Mouse (Mus musculus) embryonic facial prominence, embryonic 12.5 days (tissue): ENCODE data around the gene Casz1. TPM values are rescaled to one million over a fixed set of nuclear protein-coding genes. Genes with fewer than 3 reads are reported as not detected.
A peak's percentile ranks its signal among the peaks of the same experiment; 100 is the strongest.

Experiments used
- ATAC-seq: fragments of 200-750 bp; cut with Nextera tagmentation; 2 replicates; pipeline ENCODE4 v1.8.0; 2017; ENCODE audit not compliant: insufficient number of reproducible peaks, insufficient read depth, low FRiP score, low TSS enrichment
- H3K27ac ChIP-seq: fragments of 300-500 bp; sonication (generic); 2 replicates; pipeline ENCODE4 v1.5.1; 2016; ENCODE audit warnings: mild to moderate bottlenecking
- H3K27me3 ChIP-seq: fragments of 300-500 bp; sonication (generic); 2 replicates; pipeline ENCODE4 v1.6.1; 2016; ENCODE audit warnings: mild to moderate bottlenecking, moderate library complexity
- H3K36me3 ChIP-seq: fragments of 300-500 bp; sonication (generic); 2 replicates; pipeline ENCODE4 v1.6.1; 2016; ENCODE audit warnings: mild to moderate bottlenecking
- H3K4me1 ChIP-seq: fragments of 300-500 bp; sonication (generic); 2 replicates; pipeline ENCODE4 v1.6.1; 2016
- H3K4me2 ChIP-seq: fragments of 300-500 bp; sonication (generic); replicated peaks from 2 replicates; pipeline ENCODE4 v1.6.1; 2016; ENCODE audit warnings: mild to moderate bottlenecking, moderate library complexity
- H3K4me3 ChIP-seq: fragments of 300-500 bp; sonication (generic); 2 replicates; pipeline ENCODE4 v1.5.1; 2016; ENCODE audit warnings: mild to moderate bottlenecking
- H3K9ac ChIP-seq: fragments of 300-500 bp; sonication (generic); 2 replicates; pipeline ENCODE4 v1.6.1; 2016; ENCODE audit warnings: mild to moderate bottlenecking, moderate library complexity
- H3K9me3 ChIP-seq: fragments of 300-500 bp; sonication (generic); 2 replicates; pipeline ENCODE4 v1.6.1; 2016; ENCODE audit warnings: mild to moderate bottlenecking, moderate library complexity
- WGBS: fragments of 180-500 bp; shearing (Covaris S2); methylation state at CpG from one replicate; pipeline ENCODE4 v1.1.7; 2016; 5-methylcytosine and 5-hydroxymethylcytosine counted together
- polyA plus RNA-seq: library from polyadenylated mRNA; unstranded; fragments of >200 nt; fragmentation: Nextera tagmentation; extraction: Ambion mirVana; gene quantifications from 2 replicates; pipeline ENCODE4 v1.2.1, GENCODE M21; 2016

Casz1 gene
- polyA plus RNA-seq, 1 experiment from 2014 or later = 4.6 TPM

GRCm38 (mm10) chr4:148847636-148848035 lies 43.4 kb downstream of the Casz1 start:
- H3K36me3 ChIP-seq = no peaks in the 10 kb centered on the region
- no peak overlapping the region for H3K9ac ChIP-seq
- peaks cover 10% of the 10 kb centered on the region for H3K4me1 ChIP-seq
- no peak overlapping the region for H3K4me3 ChIP-seq
- ATAC-seq = no peak
- WGBS = 89% methylated on average over 9 of the region's 9 CpGs
- H3K27ac ChIP-seq = no peak overlapping the region
- no peaks in the 10 kb centered on the region for H3K9me3 ChIP-seq
- no peak overlapping the region for H3K4me2 ChIP-seq
- peaks cover 51% of the 10 kb centered on the region for H3K27me3 ChIP-seq

GRCm38 (mm10) chr4:148849437-148849836 lies 45.2 kb downstream of the Casz1 start:
- Histone ChIP-seq H3K27me3 (peaks cover 47% of the 10 kb centered on the region), H3K9ac (no peak overlapping the region), H3K27ac (no peak overlapping the region), H3K4me2 (no peak overlapping the region), H3K4me1 (peaks cover 10% of the 10 kb centered on the region), H3K9me3 (no peaks in the 10 kb centered on the region), H3K36me3 (no peaks in the 10 kb centered on the region), H3K4me3 (no peak overlapping the region)
- ATAC-seq = no peak
- 72% methylated on average over 6 of the region's 6 CpGs for WGBS

- 73% methylated on average over 4 of the region's 4 CpGs for WGBS
- H3K27me3 ChIP-seq = peaks cover 51% of the 10 kb centered on the region
- H3K27ac ChIP-seq = no peak overlapping the region
Observed at GRCm38 (mm10) chr4:148853057-148853456, 48.8 kb downstream of the Casz1 start.

GRCm38 (mm10) chr4:148854093-148854492 lies 49.9 kb downstream of the Casz1 start:
- no peak overlapping the region for H3K27ac ChIP-seq
- no peak overlapping the region for H3K4me3 ChIP-seq
- H3K27me3 ChIP-seq = peaks cover 58% of the 10 kb centered on the region
- ATAC-seq = no peak
- H3K9ac ChIP-seq = no peak overlapping the region
- no peaks in the 10 kb centered on the region for H3K36me3 ChIP-seq
- no peak overlapping the region for H3K4me2 ChIP-seq
- 20% methylated on average over 2 of the region's 2 CpGs for WGBS
- no peaks in the 10 kb centered on the region for H3K9me3 ChIP-seq
- H3K4me1 ChIP-seq = peaks cover 6% of the 10 kb centered on the region

More at GRCm38 (mm10) chr4:148853057-148853456, 48.8 kb downstream of the Casz1 start:
- H3K4me3 ChIP-seq = no peak overlapping the region
- H3K9me3 ChIP-seq = no peaks in the 10 kb centered on the region
- H3K4me2 ChIP-seq = no peak overlapping the region
- H3K36me3 ChIP-seq = no peaks in the 10 kb centered on the region
- no peak overlapping the region; the same call in 1 of the 2 replicates for H3K9ac ChIP-seq
- peaks cover 6% of the 10 kb centered on the region for H3K4me1 ChIP-seq
- no peak for ATAC-seq

GRCm38 (mm10) chr4:148855527-148855926 lies 51.3 kb downstream of the Casz1 start:
- Histone ChIP-seq H3K36me3 (no peaks in the 10 kb centered on the region), H3K27me3 (peaks cover 69% of the 10 kb centered on the region), H3K4me1 (peaks cover 17% of the 10 kb centered on the region), H3K27ac (no peak overlapping the region), H3K9ac (no peak overlapping the region), H3K4me3 (no peak overlapping the region), H3K9me3 (no peaks in the 10 kb centered on the region), H3K4me2 (no peak overlapping the region)
- ATAC-seq = no peak
- 88% methylated on average over 5 of the region's 5 CpGs for WGBS

- Histone ChIP-seq H3K9me3 (no peaks in the 10 kb centered on the region), H3K27me3 (peaks cover 74% of the 10 kb centered on the region), H3K4me2 (no peak overlapping the region), H3K36me3 (no peaks in the 10 kb centered on the region), H3K27ac (no peak overlapping the region), H3K4me3 (no peak overlapping the region), H3K9ac (no peak overlapping the region), H3K4me1 (peaks cover 17% of the 10 kb centered on the region)
- 68% methylated on average over 4 of the region's 4 CpGs for WGBS
- ATAC-seq = no peak
Observed at GRCm38 (mm10) chr4:148856216-148856615, 52.0 kb downstream of the Casz1 start.

GRCm38 (mm10) chr4:148857398-148858084 lies 53.3 kb downstream of the Casz1 start:
- no peak for ATAC-seq
- 71% methylated on average over 13 of the region's 13 CpGs for WGBS
- H3K27ac ChIP-seq = no peak overlapping the region
- no peak overlapping the region for H3K4me2 ChIP-seq
- no peak overlapping the region for H3K4me3 ChIP-seq
- H3K9ac ChIP-seq = no peak overlapping the region
- no peaks in the 10 kb centered on the region for H3K9me3 ChIP-seq
- H3K27me3 ChIP-seq = peaks cover 82% of the 10 kb centered on the region
- H3K4me1 ChIP-seq = peaks cover 11% of the 10 kb centered on the region
- H3K36me3 ChIP-seq = no peaks in the 10 kb centered on the region

GRCm38 (mm10) chr4:148858194-148858593 lies 54.0 kb downstream of the Casz1 start:
- 66% methylated on average over 7 of the region's 7 CpGs for WGBS
- no peaks in the 10 kb centered on the region for H3K36me3 ChIP-seq
- no peak overlapping the region for H3K4me3 ChIP-seq
- no peak for ATAC-seq
- no peak overlapping the region for H3K27ac ChIP-seq
- H3K4me2 ChIP-seq = no peak overlapping the region
- H3K4me1 ChIP-seq = peaks cover 11% of the 10 kb centered on the region
- H3K9ac ChIP-seq = no peak overlapping the region
- no peaks in the 10 kb centered on the region for H3K9me3 ChIP-seq
- peaks cover 84% of the 10 kb centered on the region for H3K27me3 ChIP-seq

- H3K4me3 ChIP-seq = peak overlapping the region; percentile 25; the same call in 1 of the 2 replicates
- H3K4me2 ChIP-seq = peak overlapping the region; percentile 50
- no peak overlapping the region for H3K9ac ChIP-seq
- ATAC-seq = 0 out of 2 replicates have a peak, but pooled peaks have one; percentile 8
- H3K27me3 ChIP-seq = peaks cover 81% of the 10 kb centered on the region
- no peak overlapping the region for H3K27ac ChIP-seq
- no peaks in the 10 kb centered on the region for H3K36me3 ChIP-seq
- H3K9me3 ChIP-seq = no peaks in the 10 kb centered on the region
- WGBS = 43% methylated on average over 7 of the region's 7 CpGs
- H3K4me1 ChIP-seq = peaks cover 11% of the 10 kb centered on the region
Observed at GRCm38 (mm10) chr4:148859415-148859814, 55.2 kb downstream of the Casz1 start.

- Histone ChIP-seq H3K9ac (peak overlapping the region; percentile 42; the same call in 1 of the 2 replicates), H3K27me3 (peaks cover 82% of the 10 kb centered on the region), H3K4me1 (peaks cover 11% of the 10 kb centered on the region), H3K27ac (no peak overlapping the region), H3K4me3 (peak overlapping the region; percentile 25), H3K4me2 (peak overlapping the region; percentile 50), H3K9me3 (no peaks in the 10 kb centered on the region), H3K36me3 (no peaks in the 10 kb centered on the region)
- WGBS = 2% methylated on average over 27 of the region's 27 CpGs
- peak; percentile 59 for ATAC-seq
Observed at GRCm38 (mm10) chr4:148859906-148860491, 55.8 kb downstream of the Casz1 start.

- H3K27me3 ChIP-seq = peaks cover 81% of the 10 kb centered on the region
- H3K4me1 ChIP-seq = peaks cover 11% of the 10 kb centered on the region
- no peak overlapping the region for H3K27ac ChIP-seq
- H3K9me3 ChIP-seq = no peaks in the 10 kb centered on the region
- H3K36me3 ChIP-seq = no peaks in the 10 kb centered on the region
- no peak for ATAC-seq
- 31% methylated on average over 7 of the region's 7 CpGs for WGBS
- peak overlapping the region; percentile 50 for H3K4me2 ChIP-seq
- H3K4me3 ChIP-seq = peak overlapping the region; percentile 25
- H3K9ac ChIP-seq = peak overlapping the region; percentile 42; the same call in 1 of the 2 replicates
Observed at GRCm38 (mm10) chr4:148860636-148861035, 56.4 kb downstream of the Casz1 start.
